Mouse (Mus musculus): ENCODE data around the gene Atf6b.

GRCm38 (mm10) chr17:34651507-34652221, 4.7 kb downstream of the Atf6b start:
- no peak for TF ChIP-seq POLR2A (IDR thresholded peaks at IDR 0.05; ENCODE audit: insufficient read depth, low read depth, low read length)
- TF ChIP-seq CTCF (IDR thresholded peaks at IDR 0.05; ENCODE audit: insufficient read depth, low read depth, low read length), result peak; percentile 46; the same call in 1 of the 2 replicates

Measured in olfactory bulb, adult 2 months (tissue).